Mouse (Mus musculus) adipocyte (in vitro differentiated cells): ENCODE results near the gene Pwwp2a.

Experiments used
- DNase-seq: peaks from one replicate; pipeline ENCODE4 v3.0.0-alpha.2; 2016; ENCODE audit warnings: low spot score

Pwwp2a gene

DNA sequence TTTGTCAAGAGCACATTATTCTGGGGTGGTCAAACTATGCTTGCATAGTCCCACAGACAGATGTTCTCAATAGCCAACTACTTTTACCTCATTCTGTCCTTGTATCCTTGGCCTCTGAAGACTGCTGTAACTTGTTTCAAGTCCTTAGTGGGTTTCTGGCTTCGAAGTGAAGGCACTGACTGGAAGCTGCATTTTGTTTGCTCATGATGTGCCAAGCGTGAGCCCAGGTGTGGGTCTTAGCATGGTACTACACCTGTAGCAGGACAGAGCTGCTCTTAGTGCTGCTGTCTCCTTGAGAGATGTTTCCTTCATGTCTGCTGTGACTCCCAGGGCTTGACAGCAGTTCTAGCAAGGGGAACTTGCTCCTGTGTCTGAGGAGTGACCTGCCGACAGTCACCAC, 41.6 kb downstream of the Pwwp2a start:
- no peak for DNase-seq

DNA sequence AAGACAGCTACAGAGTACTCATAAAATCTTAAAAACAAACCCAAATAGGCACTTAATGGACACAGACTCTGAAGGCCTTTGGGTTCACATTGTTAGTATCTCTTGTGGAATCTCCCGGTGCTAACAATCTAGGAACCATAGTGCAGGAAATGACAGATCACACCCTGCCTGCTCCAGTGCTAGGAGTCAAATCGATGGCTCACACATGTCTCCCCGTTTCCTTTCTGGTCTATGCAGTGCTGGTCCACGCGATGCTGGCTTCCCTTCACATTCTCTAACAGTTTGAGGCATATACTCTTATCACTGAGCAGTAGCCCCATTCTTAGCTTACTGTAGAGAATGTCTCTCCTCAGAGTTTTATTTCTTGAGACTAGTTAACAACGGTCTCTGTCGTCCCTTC, 46.0 kb downstream of the Pwwp2a start:
- DNase-seq: no peak

DNA sequence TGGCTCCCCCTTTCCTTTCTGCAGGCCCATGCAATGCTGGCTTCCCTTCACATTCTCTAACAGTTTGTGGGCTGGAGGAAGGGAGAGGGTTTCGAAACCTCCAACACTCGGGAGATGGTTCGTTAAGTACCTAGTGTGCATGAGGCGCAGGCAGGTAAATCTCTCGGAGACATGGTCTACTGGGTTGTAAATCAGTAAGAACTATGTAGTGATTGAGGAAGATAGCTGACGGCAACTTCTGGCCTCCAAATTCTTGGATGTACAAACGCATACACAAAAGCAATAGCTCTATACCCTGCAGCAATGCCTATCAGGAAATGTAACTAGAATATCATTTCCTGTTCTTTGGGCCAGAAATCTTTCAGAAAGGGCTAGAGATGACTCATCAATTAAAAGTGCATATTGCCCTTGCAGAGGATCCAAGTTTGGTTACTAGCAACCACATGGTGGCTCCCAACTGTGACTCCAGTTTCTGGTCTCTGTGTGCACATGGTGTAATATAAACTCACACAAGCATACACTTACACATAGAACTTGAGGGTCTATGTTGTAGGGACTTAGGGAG, 47.0 kb downstream of the Pwwp2a start:
- DNase-seq: peak; percentile 53

DNA sequence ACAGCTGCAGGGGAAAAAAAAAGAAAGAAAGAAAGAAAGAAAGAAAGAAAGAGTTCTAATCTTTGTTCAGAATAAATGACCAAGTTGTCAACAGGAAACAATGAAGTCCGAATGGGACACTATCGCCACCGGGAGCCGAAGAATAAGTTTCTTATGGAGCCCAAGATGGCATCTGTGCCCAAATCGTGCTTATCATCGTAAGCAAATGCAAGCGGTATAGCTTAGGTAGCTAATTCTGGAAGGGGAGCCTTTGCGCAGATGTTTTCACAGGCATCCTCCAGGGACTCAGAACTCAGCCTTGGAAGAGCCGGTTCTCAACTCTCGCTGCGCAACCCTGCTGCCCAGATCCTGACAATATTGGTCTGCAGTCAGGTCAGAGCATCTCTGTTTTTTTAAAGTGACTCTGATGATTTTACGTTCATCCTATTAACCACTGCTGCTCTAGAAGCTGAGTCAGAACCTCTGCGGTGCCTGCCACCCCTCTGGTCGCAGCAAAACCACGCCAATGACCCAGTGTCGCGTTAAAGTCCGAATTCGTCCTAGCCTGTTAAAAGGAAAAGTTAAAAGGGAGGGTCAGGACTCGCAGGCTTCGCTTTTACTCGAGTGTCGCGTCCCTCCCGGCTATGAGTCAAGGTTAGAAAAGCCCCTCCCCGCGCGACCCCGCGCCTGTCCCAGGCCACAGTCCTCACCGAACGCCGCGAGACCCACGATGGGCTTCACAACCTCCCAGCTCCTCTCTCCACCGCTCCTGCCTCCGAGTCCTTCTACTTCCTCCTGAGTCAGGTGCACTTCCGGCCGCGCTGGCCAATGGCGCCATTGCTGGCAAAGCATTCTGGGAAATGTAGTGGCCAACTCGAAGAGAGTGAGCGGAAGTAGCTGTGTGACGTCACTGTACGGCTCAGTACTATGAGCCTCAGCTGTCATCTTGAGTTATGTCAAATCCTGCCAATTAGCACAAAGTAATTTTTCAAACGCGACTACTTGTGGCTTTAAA, 65.7 kb downstream of the Pwwp2a start, which contains the start of gene Ttc1:
TSS of gene Ttc1 (minus strand) at position 776 of the 994 bp plus-strand sequence.
- DNase-seq: peak; percentile 99

DNA sequence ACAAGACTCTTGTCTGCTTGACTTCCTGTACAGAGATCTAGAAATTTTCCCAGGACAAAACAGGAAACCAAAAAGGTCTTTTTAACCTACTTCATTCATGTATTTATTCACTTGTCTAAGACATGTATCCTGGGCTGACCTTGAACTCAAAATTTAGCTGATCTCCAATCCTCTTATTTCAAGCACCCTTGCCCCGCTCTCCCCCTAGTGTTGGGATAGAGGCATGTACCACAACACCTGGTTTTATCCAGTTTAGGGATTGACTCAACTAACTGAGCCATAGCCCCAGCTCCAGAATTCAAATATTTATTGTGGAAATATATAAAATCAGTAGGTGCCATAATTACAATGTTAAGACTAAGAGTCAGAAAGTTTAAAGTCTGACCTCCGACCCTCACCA, 69.7 kb downstream of the Pwwp2a start:
- DNase-seq: no peak

DNA sequence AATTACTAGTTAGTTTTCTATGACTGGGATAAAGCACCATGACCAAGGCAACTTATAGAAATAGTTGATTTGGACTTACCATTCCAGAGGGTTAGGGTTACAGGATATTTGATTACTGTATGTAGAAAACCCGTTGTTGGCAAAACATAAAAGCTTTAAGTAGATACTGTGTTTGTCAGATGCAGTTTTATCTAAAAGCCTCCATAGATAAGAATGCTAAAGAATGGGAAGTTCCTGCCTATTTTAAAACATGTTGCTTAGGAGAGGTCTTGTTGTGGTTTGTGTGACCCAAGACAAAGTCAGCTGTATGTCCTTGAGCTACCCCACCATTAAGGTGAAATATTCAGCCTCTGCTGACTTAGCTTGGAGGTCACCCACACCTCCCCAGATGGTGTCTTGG, 72.8 kb downstream of the Pwwp2a start:
- no peak for DNase-seq

DNA sequence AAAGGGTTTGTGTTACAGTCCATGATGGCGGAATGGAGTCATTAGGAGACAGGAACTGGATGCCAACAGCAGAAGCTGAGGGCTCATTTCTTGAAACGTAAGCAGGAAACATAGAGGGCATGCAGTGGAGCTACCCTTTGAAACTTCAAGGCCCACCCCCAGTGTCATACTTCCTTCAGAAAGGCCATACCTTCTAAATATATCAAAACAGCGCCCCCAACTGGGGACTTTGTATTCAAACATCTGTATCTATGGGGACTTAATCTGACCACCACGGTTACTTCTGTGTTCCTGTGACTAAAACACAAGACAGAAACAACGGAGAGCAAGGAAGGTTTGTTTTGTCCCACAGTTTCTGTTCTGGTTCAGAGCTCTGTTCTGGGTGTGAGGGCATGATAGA, 73.6 kb downstream of the Pwwp2a start:
- no peak for DNase-seq

DNA sequence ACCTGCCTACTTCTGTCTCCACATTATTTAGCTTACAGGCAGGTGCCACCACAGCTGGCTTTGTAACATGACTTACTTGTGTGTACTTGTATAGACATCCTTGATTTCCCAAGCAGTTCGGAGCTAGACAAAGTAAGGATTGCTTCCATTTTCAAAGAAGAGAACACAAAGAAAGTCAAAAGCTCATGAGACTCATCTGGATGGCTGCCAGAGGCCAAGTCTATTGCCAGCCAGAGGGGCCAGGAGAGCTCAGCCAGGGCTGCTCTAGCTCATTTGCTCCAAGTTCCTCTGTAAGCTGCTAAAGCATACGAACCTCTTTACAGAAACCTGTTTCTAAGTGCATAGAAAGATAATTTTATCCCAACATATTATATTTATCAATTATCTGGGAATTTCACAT, 76.6 kb downstream of the Pwwp2a start:
- DNase-seq: peak; percentile 43

DNA sequence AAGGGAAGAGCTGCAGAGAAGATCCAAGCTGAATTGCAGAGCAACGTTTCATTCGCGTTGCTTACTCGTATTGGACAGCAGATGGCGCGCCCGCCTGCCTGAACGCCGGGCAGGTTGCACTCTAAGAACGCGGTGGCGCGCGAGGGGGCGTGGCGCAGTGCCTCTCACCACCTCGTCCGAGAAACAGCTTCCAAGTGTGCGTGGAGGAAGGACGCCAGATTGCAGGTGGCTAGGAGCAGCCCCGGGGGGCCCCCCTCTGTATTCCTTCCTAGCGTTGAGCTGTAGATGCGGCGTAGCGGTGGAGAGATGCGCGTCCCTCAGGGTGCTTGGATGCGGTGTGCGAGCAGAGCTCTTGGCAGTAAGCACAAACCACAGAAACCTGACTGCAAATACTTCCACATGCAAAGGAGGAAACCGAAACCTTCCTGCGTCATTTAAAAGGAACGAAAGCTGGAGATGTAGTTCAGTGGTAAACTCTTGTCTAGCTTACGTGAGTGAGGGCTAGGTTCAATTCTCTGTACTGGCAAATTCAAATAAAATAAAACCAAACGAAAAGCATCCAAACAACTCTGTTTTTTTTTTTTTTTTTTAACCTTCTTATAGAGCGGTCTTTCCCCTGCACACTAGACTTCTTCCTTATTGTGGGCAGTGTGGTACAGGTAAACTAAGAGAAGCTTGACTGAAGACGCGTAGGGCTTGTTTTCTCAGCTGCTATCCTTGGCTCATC, 85.3 kb downstream of the Pwwp2a start:
- peak; percentile 71 for DNase-seq

DNA sequence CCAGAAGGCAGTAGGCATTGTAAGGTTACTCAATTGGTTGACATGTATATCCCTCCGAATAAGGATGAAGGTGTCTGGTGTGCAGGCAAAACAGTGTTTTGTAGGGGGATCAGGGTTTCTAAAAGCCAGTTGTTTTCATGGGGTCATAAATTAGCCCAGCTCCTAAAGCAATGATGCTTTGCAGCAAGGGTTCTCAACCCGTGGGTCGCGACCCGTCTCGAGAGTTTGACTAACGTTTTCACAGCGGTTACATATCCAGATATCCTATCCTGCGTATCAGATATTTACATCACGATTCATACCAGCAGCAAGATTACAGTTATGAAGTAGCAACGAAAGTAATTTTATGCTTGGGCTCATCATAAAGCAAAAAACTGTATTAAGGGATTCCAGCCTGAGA, 86.0 kb downstream of the Pwwp2a start:
- DNase-seq: no peak

DNA sequence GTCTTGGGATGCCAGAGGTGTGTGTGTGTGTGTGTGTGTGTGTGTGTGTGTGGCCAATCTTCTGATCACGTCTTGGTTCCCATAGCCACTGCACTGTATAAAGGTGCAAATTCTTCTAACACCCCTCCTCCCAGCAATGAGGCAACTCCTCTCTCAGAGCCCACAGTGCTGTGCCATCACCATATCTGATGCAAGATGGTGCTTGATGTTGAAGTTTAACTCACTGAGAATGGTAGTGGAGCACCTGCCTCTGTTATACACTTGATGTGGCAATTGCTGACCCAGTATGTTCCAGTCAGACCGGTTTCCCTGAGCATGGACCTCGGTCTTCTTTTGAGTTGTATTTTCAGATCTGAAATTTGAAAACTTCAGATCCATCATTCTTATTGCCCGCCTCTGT, 88.3 kb downstream of the Pwwp2a start:
- no peak for DNase-seq
